Mouse (Mus musculus) heart, embryonic 15.5 days (tissue): ENCODE data around the gene Depdc1a. TPM values are rescaled to one million over a fixed set of nuclear protein-coding genes. Genes with fewer than 3 reads are reported as not detected.
"Not testable (repeated sequence)": the region's sequence is repeated elsewhere in the genome, so short reads cannot be mapped to it uniquely, and the experiment has no call there.

Experiments
- ATAC-seq: fragments of 200-750 bp; cut with Nextera tagmentation; replicated peaks from 2 replicates; pipeline ENCODE4 v1.8.0; 2017; ENCODE audit warnings: low read depth, moderate TSS enrichment; ENCODE audit not compliant: insufficient number of reproducible peaks, insufficient read depth, low FRiP score
- H3K27ac ChIP-seq: fragments of 300-500 bp; sonication (generic); 2 replicates; pipeline ENCODE4 v1.5.1; 2015; ENCODE audit warnings: mild to moderate bottlenecking, inconsistent platforms
- H3K27me3 ChIP-seq: fragments of 300-500 bp; sonication (generic); 2 replicates; pipeline ENCODE4 v1.6.1; 2015; ENCODE audit warnings: inconsistent platforms
- H3K36me3 ChIP-seq: fragments of 300-500 bp; sonication (generic); 2 replicates; pipeline ENCODE4 v1.6.1; 2015; ENCODE audit warnings: mild to moderate bottlenecking, inconsistent platforms
- H3K4me1 ChIP-seq: fragments of 300-500 bp; sonication (generic); replicated peaks from 2 replicates; pipeline ENCODE4 v1.6.1; 2015; ENCODE audit warnings: inconsistent platforms
- H3K4me2 ChIP-seq: fragments of 300-500 bp; sonication (generic); 2 replicates; pipeline ENCODE4 v1.6.1; 2015; ENCODE audit warnings: inconsistent platforms, mild to moderate bottlenecking, moderate library complexity
- H3K4me3 ChIP-seq: fragments of 300-500 bp; sonication (generic); 2 replicates; pipeline ENCODE4 v1.5.1; 2015; ENCODE audit warnings: mild to moderate bottlenecking, inconsistent platforms
- H3K9ac ChIP-seq: fragments of 300-500 bp; sonication (generic); 2 replicates; pipeline ENCODE4 v1.6.1; 2015; ENCODE audit warnings: mild to moderate bottlenecking, inconsistent platforms
- H3K9me3 ChIP-seq: fragments of 300-500 bp; sonication (generic); replicated peaks from 2 replicates; pipeline ENCODE4 v1.6.1; 2016; ENCODE audit warnings: inconsistent platforms
- WGBS: fragments of 180-500 bp; shearing (Covaris S2); methylation state at CpG from one replicate; pipeline ENCODE4 v1.1.7; 2015; ENCODE audit warnings: mixed read lengths; 5-methylcytosine and 5-hydroxymethylcytosine counted together
- polyA plus RNA-seq: library from polyadenylated mRNA; unstranded; fragments of >200 nt; fragmentation: Nextera tagmentation; extraction: Ambion mirVana; gene quantifications from 2 replicates; pipeline ENCODE4 v1.2.1, GENCODE M21; 2015

Depdc1a gene
- 29.1 and 31.0 TPM in 2 replicates for polyA plus RNA-seq

DNA sequence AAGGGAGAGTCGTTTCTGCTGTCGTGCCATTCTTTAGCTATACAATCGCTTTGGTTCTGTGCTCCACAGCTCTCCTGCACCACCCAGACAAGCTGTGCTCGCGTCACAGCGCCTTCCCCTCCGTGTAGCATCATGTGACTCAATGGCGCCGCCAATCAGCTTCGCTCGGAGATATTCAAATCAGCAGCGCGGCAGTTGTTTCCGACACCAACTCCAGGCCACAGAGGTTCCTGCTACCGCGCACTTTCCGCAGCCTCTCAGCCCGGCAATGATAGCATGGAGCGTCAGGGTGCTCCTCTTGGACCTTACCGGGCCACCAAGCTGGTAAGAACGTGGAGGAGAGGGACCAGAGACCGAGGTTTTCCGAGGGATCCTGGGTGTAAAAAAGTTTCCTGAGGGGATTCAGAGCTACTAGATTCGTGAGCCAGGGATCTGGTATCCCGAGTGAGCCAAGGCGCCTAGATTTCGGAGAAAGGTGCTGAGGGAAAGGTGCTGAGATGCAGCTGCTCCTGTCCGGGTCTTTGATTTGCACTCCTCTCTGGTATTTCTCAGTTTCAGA, at the start of gene Depdc1a:
TSS of gene Depdc1a (plus strand) at position 191 of the 559 bp plus-strand sequence.
- under 1% methylated on average over 28 of the region's 28 CpGs for WGBS
- H3K4me2 ChIP-seq, result peak within 1 kb of the TSS; percentile 67
- peak; percentile 100 for ATAC-seq
- no peaks in the 10 kb centered on the region for H3K9me3 ChIP-seq
- no peaks in the 10 kb centered on the region for H3K36me3 ChIP-seq
- H3K27ac ChIP-seq, result 0 out of 2 replicates have a peak within 1 kb of the TSS, but pooled peaks have one; percentile 41
- peaks cover 7% of the 10 kb centered on the region for H3K4me1 ChIP-seq
- peak within 1 kb of the TSS; percentile 60 for H3K4me3 ChIP-seq
- H3K27me3 ChIP-seq, result no peaks in the 10 kb centered on the region
- peak within 1 kb of the TSS; percentile 60 for H3K9ac ChIP-seq

DNA sequence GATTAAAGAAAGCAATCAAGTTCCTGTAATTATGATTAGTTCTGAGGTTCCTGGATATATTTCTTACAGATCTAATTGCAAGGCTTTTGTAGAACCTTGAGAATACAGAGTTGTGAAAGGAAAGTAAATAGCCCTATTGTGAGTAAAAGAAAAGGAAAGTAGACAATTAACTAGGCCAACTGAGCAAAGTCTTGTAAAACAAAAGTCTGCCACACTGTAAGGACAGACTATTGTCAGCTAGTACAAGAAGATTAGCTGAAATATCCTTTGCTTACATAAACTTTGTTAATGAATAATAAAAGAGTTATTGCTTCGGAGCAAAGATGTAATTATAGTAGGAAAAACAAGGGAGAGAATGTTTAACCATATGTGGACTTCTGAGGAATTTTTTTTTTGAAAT, 25.2 kb upstream of the Depdc1a start:
- Histone ChIP-seq H3K9me3 (no peaks in the 10 kb centered on the region), H3K27me3 (no peaks in the 10 kb centered on the region), H3K4me1 (no peaks in the 10 kb centered on the region), H3K4me2 (no peak overlapping the region), H3K27ac (no peak overlapping the region), H3K4me3 (no peak overlapping the region), H3K9ac (no peak overlapping the region), H3K36me3 (no peaks in the 10 kb centered on the region)
- WGBS, result 61% methylated on average over 1 of the region's 1 CpGs
- no peak for ATAC-seq

DNA sequence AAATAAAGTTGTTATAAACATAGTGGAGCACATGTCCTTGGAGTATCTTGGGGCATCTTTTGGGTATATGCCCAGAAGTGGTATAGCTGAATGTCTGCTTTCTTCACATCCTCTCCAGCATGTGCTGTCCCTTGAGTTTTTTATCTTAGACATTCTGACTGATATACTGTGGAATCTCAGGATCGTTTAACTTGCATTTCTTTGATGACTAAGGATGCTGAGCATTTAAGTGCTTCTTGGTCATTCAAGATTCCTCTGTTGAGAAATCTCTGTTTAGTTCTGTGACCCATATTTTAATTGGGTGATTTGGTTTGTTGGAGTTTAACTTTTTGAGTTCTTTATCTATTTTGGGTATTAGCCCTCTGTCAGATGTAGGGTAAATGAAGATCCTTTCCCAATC, 19.8 kb upstream of the Depdc1a start:
- Histone ChIP-seq H3K4me1 (no peaks in the 10 kb centered on the region), H3K4me2 (no peak overlapping the region), H3K4me3 (no peak overlapping the region), H3K9ac (no peak overlapping the region), H3K36me3 (no peaks in the 10 kb centered on the region), H3K9me3 (no peaks in the 10 kb centered on the region), H3K27me3 (no peaks in the 10 kb centered on the region), H3K27ac (no peak overlapping the region)
- 72% methylated on average over 1 of the region's 1 CpGs for WGBS
- ATAC-seq, result no peak

DNA sequence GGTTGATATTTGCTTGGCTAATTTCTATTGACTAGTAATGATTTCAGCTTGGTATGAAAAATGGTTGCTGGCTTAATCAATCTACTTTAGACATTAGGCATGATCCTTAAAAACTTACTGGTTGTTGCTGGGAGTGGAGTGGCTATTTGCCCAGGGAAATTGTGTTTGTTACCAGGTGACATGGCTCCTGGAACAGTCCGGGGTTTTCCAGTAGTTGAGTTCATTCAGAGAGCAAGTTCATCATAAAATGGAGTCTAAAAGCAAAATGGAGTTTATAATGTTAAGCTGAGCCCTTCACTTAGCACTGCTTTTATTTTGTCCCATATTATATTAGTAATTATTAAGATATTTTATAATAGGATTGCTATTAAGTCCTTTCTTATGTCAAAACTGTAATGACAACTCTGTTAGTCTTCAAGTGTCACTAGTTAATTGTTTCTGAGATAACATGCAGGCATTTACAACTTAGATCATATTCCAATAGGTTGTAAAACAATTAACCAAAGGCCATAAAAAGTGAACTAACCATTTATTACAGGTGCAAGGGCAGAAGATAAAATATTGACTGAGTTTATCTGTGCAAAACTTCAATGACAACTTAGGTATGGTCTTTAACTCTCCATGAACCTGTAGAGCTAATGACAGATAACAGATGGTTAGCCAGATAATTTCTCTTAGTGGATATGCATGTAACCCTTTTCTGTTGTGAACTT, 17.8 kb upstream of the Depdc1a start:
- ATAC-seq, result no peak
- no peaks in the 10 kb centered on the region for H3K36me3 ChIP-seq
- no peaks in the 10 kb centered on the region for H3K4me1 ChIP-seq
- H3K27me3 ChIP-seq, result no peaks in the 10 kb centered on the region
- 73% methylated on average over 1 of the region's 1 CpGs for WGBS
- H3K9me3 ChIP-seq, result no peaks in the 10 kb centered on the region
- no peak overlapping the region for H3K27ac ChIP-seq
- no peak overlapping the region for H3K4me2 ChIP-seq
- no peak overlapping the region for H3K9ac ChIP-seq
- H3K4me3 ChIP-seq, result no peak overlapping the region

DNA sequence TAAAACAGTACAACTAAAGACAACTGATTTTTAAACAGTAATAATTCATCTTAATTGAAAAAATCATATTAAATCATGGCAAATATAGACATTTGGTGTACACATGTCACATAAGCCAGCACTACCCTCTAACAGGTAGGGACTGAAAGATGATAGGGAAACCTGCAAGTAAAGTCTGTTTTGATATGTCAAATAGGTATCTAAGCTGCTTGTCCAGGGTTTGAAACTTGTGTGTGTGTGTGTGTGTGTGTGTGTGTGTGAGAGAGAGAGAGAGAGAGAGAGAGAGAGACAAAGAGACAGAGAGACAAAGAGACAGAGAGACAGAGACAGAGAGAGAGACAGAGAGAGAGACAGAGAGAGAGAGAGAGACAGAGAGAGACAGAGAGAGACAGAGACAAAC, 524 bp upstream of the Depdc1a start:
- peak overlapping the region; percentile 60 for H3K9ac ChIP-seq
- peak overlapping the region; percentile 67 for H3K4me2 ChIP-seq
- ATAC-seq, H3K4me1 ChIP-seq, H3K27me3 ChIP-seq, H3K9me3 ChIP-seq, H3K36me3 ChIP-seq: not testable (repeated sequence)
- 0 out of 2 replicates have a peak overlapping the region, but pooled peaks have one; percentile 41 for H3K27ac ChIP-seq
- H3K4me3 ChIP-seq, result peak overlapping the region; percentile 60

DNA sequence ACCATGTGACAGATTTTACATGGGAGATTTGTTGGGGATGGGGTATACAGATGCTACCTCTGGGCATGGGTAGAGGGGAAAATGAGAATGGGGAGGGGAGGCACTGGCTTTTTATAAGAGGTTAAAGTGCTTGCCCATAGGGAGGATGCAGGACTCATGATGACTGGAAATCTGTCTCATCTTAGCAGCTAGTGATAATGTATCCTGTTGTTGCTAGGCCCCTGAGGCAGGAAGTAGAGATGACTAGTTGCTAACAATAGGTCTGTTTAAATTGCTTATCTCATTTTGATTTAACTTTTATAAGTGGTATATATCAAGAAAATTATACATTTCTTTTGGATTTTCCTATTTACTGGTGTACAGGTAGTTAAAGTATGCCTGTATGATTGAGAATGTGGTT, 13.7 kb downstream of the Depdc1a start:
- H3K27me3 ChIP-seq, result no peaks in the 10 kb centered on the region
- H3K4me2 ChIP-seq, result no peak overlapping the region
- no peaks in the 10 kb centered on the region for H3K9me3 ChIP-seq
- no peaks in the 10 kb centered on the region for H3K36me3 ChIP-seq
- no peak overlapping the region for H3K9ac ChIP-seq
- H3K4me1 ChIP-seq, result no peaks in the 10 kb centered on the region
- H3K4me3 ChIP-seq, result no peak overlapping the region
- no peak overlapping the region for H3K27ac ChIP-seq
- ATAC-seq, result no peak

DNA sequence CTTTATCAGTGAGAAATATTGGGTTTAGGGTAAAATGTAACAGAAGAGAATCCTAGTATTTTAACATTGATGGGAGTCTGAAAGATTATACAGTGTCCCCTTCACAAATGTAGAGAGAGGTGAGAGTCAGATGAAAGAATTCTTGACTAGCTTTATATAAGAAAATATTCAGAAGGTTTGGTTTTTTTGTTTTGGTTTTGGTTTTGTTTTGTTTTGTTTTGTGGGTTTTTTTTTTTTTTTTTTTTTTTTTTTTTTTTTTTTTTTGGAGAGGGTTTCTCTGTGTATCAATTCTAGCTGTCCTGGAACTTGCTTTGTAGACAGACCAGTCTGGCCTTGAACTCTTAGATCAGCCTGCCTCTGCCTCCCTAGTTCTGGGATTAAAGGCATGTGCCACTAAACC, 33.3 kb downstream of the Depdc1a start:
- Histone ChIP-seq H3K4me3 (no peak overlapping the region), H3K27ac (no peak overlapping the region), H3K4me1 (no peaks in the 10 kb centered on the region), H3K27me3 (no peaks in the 10 kb centered on the region), H3K9ac (no peak overlapping the region), H3K36me3 (no peaks in the 10 kb centered on the region; the same call in 1 of the 2 replicates), H3K4me2 (no peak overlapping the region), H3K9me3 (no peaks in the 10 kb centered on the region)
- no peak for ATAC-seq

DNA sequence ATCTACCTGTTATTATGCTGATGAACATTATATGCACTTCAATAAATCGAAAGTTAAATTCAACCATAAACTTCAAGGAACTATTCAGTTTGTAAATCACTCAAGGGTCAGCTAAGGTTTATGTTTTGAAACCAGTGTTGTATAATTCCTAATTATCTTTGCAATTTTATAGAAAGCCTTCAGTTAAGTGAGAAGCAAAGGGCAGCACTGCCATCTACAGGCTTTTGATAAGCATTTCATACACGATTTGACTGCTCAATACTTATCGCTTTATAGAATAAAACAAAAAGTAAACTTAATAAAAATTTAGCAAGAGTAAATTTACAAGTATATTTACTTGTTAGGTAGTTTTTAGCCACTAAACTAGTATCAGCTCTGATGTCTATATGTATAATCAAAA, 53.1 kb downstream of the Depdc1a start:
- H3K27me3 ChIP-seq, result no peaks in the 10 kb centered on the region
- 63% methylated on average over 3 of the region's 3 CpGs for WGBS
- H3K4me2 ChIP-seq, result no peak overlapping the region
- no peaks in the 10 kb centered on the region for H3K9me3 ChIP-seq
- no peak for ATAC-seq
- no peaks in the 10 kb centered on the region for H3K4me1 ChIP-seq
- H3K4me3 ChIP-seq, result no peak overlapping the region
- H3K36me3 ChIP-seq, result no peaks in the 10 kb centered on the region
- no peak overlapping the region for H3K27ac ChIP-seq
- H3K9ac ChIP-seq, result no peak overlapping the region

DNA sequence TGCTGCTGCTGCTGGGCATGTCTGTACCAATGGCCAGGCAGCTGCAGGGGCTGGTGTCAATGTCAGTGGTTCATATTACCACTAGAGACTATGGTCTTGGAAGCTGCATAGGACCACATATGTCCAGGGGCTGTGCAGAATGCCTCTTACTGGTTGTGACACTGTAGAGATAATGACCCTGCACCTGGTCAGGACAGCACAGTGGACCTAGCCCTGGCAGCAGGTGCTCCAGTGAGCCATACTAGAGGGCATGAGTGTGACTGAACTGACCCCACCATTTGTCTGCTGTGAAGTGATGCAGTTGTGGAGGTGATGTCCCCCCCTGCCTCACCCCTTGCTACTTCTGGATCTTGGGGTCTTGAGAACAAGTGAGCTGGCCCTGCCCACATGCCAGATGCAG, 55.0 kb downstream of the Depdc1a start:
- H3K36me3 ChIP-seq, result no peaks in the 10 kb centered on the region
- no peaks in the 10 kb centered on the region for H3K4me1 ChIP-seq
- no peak overlapping the region for H3K4me2 ChIP-seq
- no peak overlapping the region for H3K4me3 ChIP-seq
- H3K27me3 ChIP-seq, result no peaks in the 10 kb centered on the region
- no peak overlapping the region for H3K9ac ChIP-seq
- H3K27ac ChIP-seq, result no peak overlapping the region
- ATAC-seq, result no peak
- H3K9me3 ChIP-seq, result no peaks in the 10 kb centered on the region

Other genes starting within 250 kb of the Depdc1a start
- 0.09 TPM in 1 of 2 replicates, not detected in the other for gene Rpe65, start 103.7 kb downstream of the Depdc1a start, polyA plus RNA-seq